11 mouse cellular contexts compared by ENCODE assay signal in the genomic region with DNA sequence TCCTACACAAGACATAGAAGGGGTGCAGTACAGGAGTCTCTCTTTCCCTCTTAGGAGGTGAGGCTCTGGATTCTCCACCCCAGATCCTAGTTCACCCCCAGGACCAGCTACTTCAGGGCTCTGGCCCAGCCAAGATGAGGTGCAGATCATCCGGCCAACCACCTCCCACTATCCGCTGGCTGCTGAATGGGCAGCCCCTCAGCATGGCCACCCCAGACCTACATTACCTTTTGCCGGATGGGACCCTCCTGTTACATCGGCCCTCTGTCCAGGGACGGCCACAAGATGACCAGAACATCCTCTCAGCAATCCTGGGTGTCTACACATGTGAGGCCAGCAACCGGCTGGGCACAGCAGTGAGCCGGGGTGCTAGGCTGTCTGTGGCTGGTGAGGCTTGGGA. TPM values are rescaled to one million over a fixed set of nuclear protein-coding genes. Genes with fewer than 3 reads are reported as not detected.
DNase-seq lines count a peak whose midpoint lies in the region; ATAC-seq and TF ChIP-seq lines count a peak whose summit lies in the region.
"Had no signal": no experiment of that assay in that cellular context is flagged by ENCODE, and none has a peak within 500 bp of the region (broad histone marks: within the 10 kb centered on the region; RNA-seq: fewer than 3 reads in every experiment).

No protein-coding gene starts in this region.

- peak overlapping the region; percentile 35; the same call in 1 of the 2 replicates for H3K4me2 ChIP-seq in kidney, embryonic 15.5 days
- H3K4me2 ChIP-seq in intestine, embryonic 16.5 days (ENCODE audit: low read depth, low read length) = no peak overlapping the region
- H3K4me2 ChIP-seq in stomach, postnatal 0 days (replicated peaks; ENCODE audit: low read depth) = no peak overlapping the region
- H3K4me2 ChIP-seq: forebrain, embryonic 12.5 days had no signal

- TF ChIP-seq EP300 in stomach, postnatal 0 days (optimal IDR thresholded peaks at IDR 0.05) = no peak

- 0 out of 2 replicates have a peak overlapping the region, but pooled peaks have one; percentile 21 for H3K9ac ChIP-seq in kidney, embryonic 15.5 days
- no peak overlapping the region for H3K9ac ChIP-seq in intestine, embryonic 16.5 days (ENCODE audit: low read depth, low read length)
- peak overlapping the region; percentile 38; the same call in 1 of the 2 replicates for H3K9ac ChIP-seq in stomach, postnatal 0 days (ENCODE audit: low read length)

- H3K27me3 ChIP-seq in kidney, embryonic 15.5 days = peaks cover 10% of the 10 kb centered on the region
- no peaks in the 10 kb centered on the region for H3K27me3 ChIP-seq in spleen, adult 2 months (ENCODE audit: control insufficient read depth, insufficient read depth, low read length)
- H3K27me3 ChIP-seq in intestine, embryonic 16.5 days (replicated peaks; ENCODE audit: control insufficient read depth, insufficient read depth, low read length) = 0 out of 2 replicates have a peak, but pooled peaks cover 3% of the 10 kb centered on the region
- H3K27me3 ChIP-seq in stomach, postnatal 0 days (ENCODE audit: control insufficient read depth, insufficient read depth, low read length) = no peaks in the 10 kb centered on the region

- no peak for ATAC-seq in kidney, embryonic 15.5 days (replicated peaks; ENCODE audit: low FRiP score)
- no peak for ATAC-seq in intestine, embryonic 16.5 days
- ATAC-seq in stomach, postnatal 0 days (ENCODE audit: low FRiP score, low TSS enrichment) = no peak

- H3K9me3 ChIP-seq in kidney, embryonic 15.5 days (replicated peaks) = no peaks in the 10 kb centered on the region
- no peaks in the 10 kb centered on the region for H3K9me3 ChIP-seq in intestine, embryonic 16.5 days (ENCODE audit: control insufficient read depth, low read length)
- H3K9me3 ChIP-seq in stomach, postnatal 0 days (ENCODE audit: control insufficient read depth, low read length) = no peaks in the 10 kb centered on the region
- H3K9me3 ChIP-seq: forebrain, embryonic 12.5 days had no signal

- DNase-seq in kidney, adult 9 months = no peak
- no peak for DNase-seq in spleen, adult 2 months (ENCODE audit: low read depth in 1 of 2, low spot score in 2 of 2)
- DNase-seq in spleen, postnatal 4 days (ENCODE audit: low spot score in 2 of 2) = no peak
- DNase-seq in stomach, postnatal 0 days (ENCODE audit: low spot score) = no peak
- DNase-seq in urinary bladder, postnatal 10 days (ENCODE audit: low spot score) = no peak
- no peak for DNase-seq in natural killer cell, adult 2 months (ENCODE audit: low spot score in 2 of 2)
- DNase-seq: cerebellum, postnatal 14 days; layer of hippocampus, postnatal 36 days had no signal

- no peak for TF ChIP-seq POLR2A in spleen, adult 2 months (IDR thresholded peaks at IDR 0.05; ENCODE audit: low read depth, low read length)

- peak overlapping the region; percentile 35 for H3K4me3 ChIP-seq in kidney, embryonic 15.5 days (replicated peaks)
- H3K4me3 ChIP-seq in spleen, adult 2 months (ENCODE audit: extremely low read depth, insufficient read depth, insufficient read length) = peak overlapping the region; percentile 11; the same call in 1 of the 2 replicates
- H3K4me3 ChIP-seq in intestine, embryonic 16.5 days (ENCODE audit: low read length) = peak overlapping the region; percentile 25
- peak overlapping the region; percentile 20 for H3K4me3 ChIP-seq in stomach, postnatal 0 days (ENCODE audit: low read depth, low read length)
- H3K4me3 ChIP-seq: forebrain, embryonic 12.5 days had no signal

- no peak overlapping the region for H3K27ac ChIP-seq in kidney, embryonic 15.5 days
- H3K27ac ChIP-seq in spleen, adult 2 months (ENCODE audit: insufficient read depth, low read length) = 0 out of 2 replicates have a peak overlapping the region, but pooled peaks have one; percentile 25
- H3K27ac ChIP-seq in intestine, embryonic 16.5 days (ENCODE audit: low read length) = no peak overlapping the region
- H3K27ac ChIP-seq in stomach, postnatal 0 days (replicated peaks) = peak overlapping the region; percentile 45; the same call in 1 of the 2 replicates
- H3K27ac ChIP-seq: forebrain, embryonic 12.5 days had no signal

- no peak for TF ChIP-seq CTCF in spleen, adult 2 months (IDR thresholded peaks at IDR 0.05; ENCODE audit: extremely low read depth, insufficient read depth, insufficient read length, insufficient replicate concordance)
- TF ChIP-seq CTCF in stomach, postnatal 0 days (IDR thresholded peaks at IDR 0.05; ENCODE audit: low read depth) = no peak

- WGBS in kidney, embryonic 15.5 days = 88% methylated on average over 7 of the region's 7 CpGs
- 62% methylated on average over 7 of the region's 7 CpGs for WGBS in spleen, adult 2 months
- WGBS in intestine, embryonic 16.5 days = 89% methylated on average over 7 of the region's 7 CpGs
- WGBS in stomach, postnatal 0 days = 84% methylated on average over 7 of the region's 7 CpGs

- H3K4me1 ChIP-seq in kidney, embryonic 15.5 days = 0 out of 2 replicates have a peak, but pooled peaks cover 2% of the 10 kb centered on the region
- no peaks in the 10 kb centered on the region for H3K4me1 ChIP-seq in spleen, adult 2 months (ENCODE audit: control insufficient read depth, insufficient read depth, insufficient read length)
- no peaks in the 10 kb centered on the region for H3K4me1 ChIP-seq in intestine, embryonic 16.5 days (ENCODE audit: control insufficient read depth, insufficient read depth, low read length)
- no peaks in the 10 kb centered on the region for H3K4me1 ChIP-seq in stomach, postnatal 0 days (replicated peaks; ENCODE audit: control insufficient read depth, insufficient read depth)
- H3K4me1 ChIP-seq: forebrain, embryonic 12.5 days had no signal

- no peaks in the 10 kb centered on the region for H3K36me3 ChIP-seq in kidney, embryonic 15.5 days
- no peaks in the 10 kb centered on the region for H3K36me3 ChIP-seq in spleen, adult 2 months (ENCODE audit: control insufficient read depth, insufficient read depth, low read length)
- H3K36me3 ChIP-seq in intestine, embryonic 16.5 days (ENCODE audit: control insufficient read depth, insufficient read depth, low read length) = no peaks in the 10 kb centered on the region
- H3K36me3 ChIP-seq in stomach, postnatal 0 days (ENCODE audit: control insufficient read depth, insufficient read depth, low read length) = no peaks in the 10 kb centered on the region
- H3K36me3 ChIP-seq: forebrain, embryonic 12.5 days had no signal

RNA-seq across cellular contexts. Expression of gene Robo4, which starts 0.8 kb away (rescaled TPM):
- 15.8 and 19.6 TPM in 2 replicates for polyA plus RNA-seq in kidney, embryonic 15.5 days (2015; fragmentation: Nextera tagmentation; extraction: Ambion mirVana)
- polyA plus RNA-seq in spleen, adult 2 months (2012; rRNA removed) = 11.2 and 11.4 TPM in 2 replicates
- polyA plus RNA-seq in intestine, embryonic 16.5 days (2015; fragmentation: Nextera tagmentation; extraction: Ambion mirVana) = 11.7 and 13.9 TPM in 2 replicates
- polyA plus RNA-seq in stomach, postnatal 0 days (2015; fragmentation: Nextera tagmentation; extraction: Ambion mirVana) = 4.4 and 5.2 TPM in 2 replicates

RNA-seq across cellular contexts. Expression of gene Robo3, which starts 30.5 kb away (rescaled TPM):
- polyA plus RNA-seq in kidney, embryonic 15.5 days (2015; fragmentation: Nextera tagmentation; extraction: Ambion mirVana) = 0.18 and 0.53 TPM in 2 replicates
- polyA plus RNA-seq in spleen, adult 2 months (2012; rRNA removed) = 0.81 and 1.0 TPM in 2 replicates
- polyA plus RNA-seq in intestine, embryonic 16.5 days (2015; fragmentation: Nextera tagmentation; extraction: Ambion mirVana) = 0.07 TPM in 1 of 2 replicates, not detected in the other
- polyA plus RNA-seq in stomach, postnatal 0 days (2015; fragmentation: Nextera tagmentation; extraction: Ambion mirVana) = 0.02 and 0.11 TPM in 2 replicates

RNA-seq across cellular contexts. Expression of gene Hepacam, which starts 35.4 kb away (rescaled TPM):
- polyA plus RNA-seq in kidney, embryonic 15.5 days (2015; fragmentation: Nextera tagmentation; extraction: Ambion mirVana) = not detected in 2 replicates
- polyA plus RNA-seq in spleen, adult 2 months (2012; rRNA removed) = 0.04 TPM in 1 of 2 replicates, not detected in the other
- 0.05 and 0.09 TPM in 2 replicates for polyA plus RNA-seq in intestine, embryonic 16.5 days (2015; fragmentation: Nextera tagmentation; extraction: Ambion mirVana)
- polyA plus RNA-seq in stomach, postnatal 0 days (2015; fragmentation: Nextera tagmentation; extraction: Ambion mirVana) = 0.08 and 0.10 TPM in 2 replicates

RNA-seq across cellular contexts. Expression of gene Ccdc15, which starts 54.3 kb away (rescaled TPM):
- polyA plus RNA-seq in kidney, embryonic 15.5 days (2015; fragmentation: Nextera tagmentation; extraction: Ambion mirVana) = 7.1 and 8.0 TPM in 2 replicates
- polyA plus RNA-seq in spleen, adult 2 months (2012; rRNA removed) = 1.4 and 3.2 TPM in 2 replicates
- polyA plus RNA-seq in intestine, embryonic 16.5 days (2015; fragmentation: Nextera tagmentation; extraction: Ambion mirVana) = 3.8 and 4.3 TPM in 2 replicates
- polyA plus RNA-seq in stomach, postnatal 0 days (2015; fragmentation: Nextera tagmentation; extraction: Ambion mirVana) = 2.2 TPM in 2 replicates

Comparison
In these comparisons a context has a peak if more than half of its experiments do, and no peak if none do; other contexts are left out.
1. H3K27ac ChIP-seq: peak in spleen, adult 2 months (single experiment) and stomach, postnatal 0 days (single experiment); none in kidney, embryonic 15.5 days (single experiment) and intestine, embryonic 16.5 days (single experiment).
2. Peak in every context shown above with its lines, with median percentiles within 50 percentile points of each other: H3K4me3 ChIP-seq.